Mouse (Mus musculus): ENCODE results near the gene Chchd6.

The Chchd6 gene

DNA sequence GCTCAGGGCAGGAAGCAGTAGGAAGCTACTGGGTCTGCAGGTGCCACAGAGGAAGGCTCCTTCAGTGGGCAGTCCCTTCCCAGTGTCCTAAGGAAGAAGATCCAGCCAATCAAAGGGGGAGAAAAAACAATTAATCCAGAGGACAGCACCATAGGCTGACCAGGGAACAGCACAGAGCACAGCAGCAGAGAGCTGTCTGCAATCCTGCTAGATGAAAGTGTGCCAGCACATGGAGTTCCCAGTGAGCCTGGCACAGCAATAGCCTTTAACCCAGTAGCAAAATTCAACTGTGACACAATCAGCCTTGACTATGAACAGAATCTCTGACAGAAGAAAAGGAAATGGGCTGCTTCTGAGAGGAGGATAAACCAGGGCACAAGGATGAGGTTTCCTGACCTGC, 9.8 kb downstream of the Chchd6 start:
- no peak for DNase-seq (ENCODE audit: low read depth, low spot score)

DNA sequence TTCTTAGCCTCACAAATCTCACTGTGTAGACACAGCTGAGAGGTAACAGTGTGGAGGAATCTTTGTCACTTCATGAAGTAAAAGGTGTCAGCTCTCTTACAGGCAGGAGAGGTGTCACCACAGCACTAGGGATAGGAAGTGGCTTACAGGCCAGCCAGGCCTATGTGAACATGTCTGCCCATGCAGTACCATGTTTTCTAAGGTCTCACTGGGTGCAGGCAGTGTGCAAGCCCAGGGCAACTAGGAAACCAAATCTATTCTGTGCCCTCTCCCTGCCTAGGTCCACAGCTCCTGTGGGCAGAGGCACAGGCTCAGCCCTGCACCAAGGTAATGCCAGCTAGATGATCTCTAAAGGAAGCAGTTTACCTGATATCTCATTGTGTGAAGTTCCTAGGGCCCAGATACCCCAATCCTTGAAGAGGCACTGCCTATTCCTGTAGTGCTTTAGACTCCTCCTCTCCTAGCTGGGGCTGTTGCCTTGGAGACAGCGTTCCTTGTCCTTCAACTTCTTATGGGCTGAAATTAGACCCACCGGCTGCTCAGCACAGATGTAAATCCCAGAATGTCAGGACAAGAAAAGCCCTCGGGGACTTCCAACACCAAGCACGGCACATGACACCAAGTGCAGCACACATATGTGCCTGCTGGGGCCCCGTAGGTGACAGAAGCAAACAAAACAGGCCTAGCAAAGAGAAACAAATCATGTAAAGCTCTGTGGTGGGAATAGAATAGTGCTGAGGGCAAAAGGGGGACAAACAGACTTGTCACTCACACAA, 10.6 kb downstream of the Chchd6 start:
- DNase-seq (ENCODE audit: low read depth, low spot score), result no peak

DNA sequence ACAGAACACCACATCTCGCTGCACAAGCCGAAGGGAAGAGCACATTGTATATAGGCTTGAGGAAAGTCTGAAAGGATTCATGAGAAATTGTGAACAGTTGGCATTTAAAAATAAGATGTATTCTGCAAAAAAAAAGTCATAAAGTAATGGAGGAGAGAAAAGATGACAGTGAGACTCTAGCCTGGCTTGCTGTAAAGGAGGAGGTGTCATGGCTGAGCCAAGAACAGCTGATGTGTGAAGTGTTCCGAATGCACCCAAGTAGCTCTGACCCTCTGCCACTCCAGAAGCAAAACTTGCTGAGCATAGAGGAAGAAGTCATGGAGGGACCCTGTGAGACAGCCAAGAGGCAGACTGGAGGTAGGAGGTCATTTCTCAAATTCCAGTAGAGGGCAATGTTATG, 12.3 kb downstream of the Chchd6 start:
- DNase-seq (ENCODE audit: low read depth, low spot score), result no peak

DNA sequence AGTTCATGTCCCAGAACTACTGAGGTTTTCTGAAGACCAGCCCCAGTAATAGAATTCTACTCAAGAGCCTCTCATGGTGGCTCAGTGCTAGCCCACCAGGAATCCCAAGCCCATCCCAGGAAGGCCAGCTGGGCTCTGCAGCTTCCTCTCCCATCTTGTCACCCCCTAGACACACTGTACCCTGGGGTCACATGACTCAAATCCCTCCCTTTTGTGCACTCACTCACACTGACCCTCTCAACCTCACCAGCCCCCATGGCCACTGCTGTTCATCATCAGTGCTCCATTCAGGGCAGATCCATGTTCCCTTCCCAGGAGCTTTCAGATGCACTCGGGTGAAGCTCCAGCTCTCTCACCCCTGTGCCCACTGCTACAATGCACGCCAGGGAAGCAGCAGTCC, 20.8 kb downstream of the Chchd6 start:
- no peak for DNase-seq (ENCODE audit: low read depth, low spot score)

DNA sequence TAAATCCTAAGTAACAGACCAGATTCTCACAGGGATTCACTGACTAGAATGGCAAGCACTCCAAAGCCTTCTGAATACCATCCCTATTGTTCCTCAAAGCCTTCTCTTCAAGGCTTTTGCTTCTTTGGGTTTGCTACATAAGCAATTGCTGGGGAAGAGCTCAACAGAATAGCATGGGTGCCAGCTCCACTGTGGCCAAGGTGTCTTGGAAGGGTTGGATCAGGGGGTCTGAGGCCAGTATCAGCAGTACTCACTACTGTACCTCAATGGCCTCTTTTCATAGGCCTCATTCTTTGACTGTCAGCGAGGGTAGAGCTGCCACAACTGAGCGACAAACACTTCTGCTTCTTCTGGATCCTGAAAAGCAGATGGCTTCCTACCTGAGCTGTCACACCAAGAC, 21.7 kb downstream of the Chchd6 start:
- DNase-seq (ENCODE audit: low read depth, low spot score), result no peak

DNA sequence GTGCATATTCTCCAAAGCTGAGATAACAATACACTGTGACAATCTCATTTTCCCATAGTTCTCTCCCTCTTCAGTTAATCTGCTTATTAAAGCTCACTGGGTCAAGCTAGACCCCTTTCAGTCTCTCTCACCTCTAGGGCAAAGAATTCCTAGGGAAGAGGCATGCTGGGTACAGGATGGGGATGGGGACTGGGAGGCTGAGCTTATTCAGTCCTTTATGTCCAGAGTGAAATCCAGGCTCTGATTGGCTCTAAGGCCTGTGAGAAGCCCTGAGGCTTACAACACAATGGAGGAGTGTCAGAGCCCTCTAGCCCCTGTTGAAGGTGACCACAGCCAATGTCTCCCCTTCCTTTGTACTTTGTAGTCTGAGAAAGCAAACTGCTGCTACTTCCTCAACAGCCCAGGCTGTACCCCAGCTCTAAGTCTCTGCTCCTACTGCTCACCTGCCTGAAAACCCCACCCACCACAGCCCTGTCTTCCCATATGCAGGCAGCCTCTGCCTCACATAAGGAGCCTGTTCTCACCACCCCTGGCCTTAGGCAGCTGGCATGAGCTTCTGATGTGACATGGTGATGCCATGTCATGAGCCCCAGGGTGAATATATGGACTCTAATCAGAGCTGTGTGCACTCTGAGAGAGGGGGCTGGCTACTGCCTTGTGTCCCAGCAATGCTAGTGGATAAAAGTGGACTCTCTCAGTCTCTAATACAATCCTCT, 22.4 kb downstream of the Chchd6 start:
- DNase-seq (ENCODE audit: low read depth, low spot score), result no peak

DNA sequence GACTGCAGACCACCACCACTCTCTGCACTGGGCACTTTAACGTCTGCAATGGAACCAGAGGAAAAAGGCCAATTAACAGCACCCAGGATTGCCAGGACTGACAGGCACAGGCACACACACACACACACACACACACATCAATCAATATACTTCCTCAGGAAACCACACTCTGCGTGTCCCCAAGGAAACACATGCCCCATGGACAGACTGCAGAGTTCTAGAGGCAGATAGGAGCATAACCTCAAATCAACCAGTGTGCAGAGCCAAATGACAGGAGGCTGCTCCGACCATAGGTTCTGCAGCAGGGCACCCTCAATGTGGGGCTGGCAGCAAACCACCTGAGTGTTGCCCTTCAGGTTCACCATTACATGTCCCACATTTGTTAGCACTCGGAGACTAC, 26.1 kb downstream of the Chchd6 start:
- no peak for DNase-seq (ENCODE audit: low read depth, low spot score)

DNA sequence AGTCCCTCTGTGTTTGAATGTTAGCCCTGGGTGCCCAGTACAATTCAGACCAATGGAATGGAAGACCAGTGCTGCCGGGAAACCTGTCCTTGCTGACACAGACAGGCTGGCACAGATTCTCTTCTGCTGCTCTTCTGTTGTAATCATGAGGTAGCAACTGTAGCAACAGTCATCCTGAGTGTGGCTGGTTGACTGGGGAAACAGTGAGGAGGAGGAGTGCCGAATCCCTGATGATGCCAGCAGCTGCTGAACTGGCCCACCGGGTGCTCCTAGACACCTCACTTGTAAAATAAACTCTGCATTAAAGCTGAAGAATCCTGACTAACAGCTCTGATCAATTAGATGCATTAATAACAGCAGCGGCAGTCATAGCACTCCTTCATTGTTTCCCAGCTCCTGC, 28.7 kb downstream of the Chchd6 start:
- no peak for DNase-seq (ENCODE audit: low read depth, low spot score)

DNA sequence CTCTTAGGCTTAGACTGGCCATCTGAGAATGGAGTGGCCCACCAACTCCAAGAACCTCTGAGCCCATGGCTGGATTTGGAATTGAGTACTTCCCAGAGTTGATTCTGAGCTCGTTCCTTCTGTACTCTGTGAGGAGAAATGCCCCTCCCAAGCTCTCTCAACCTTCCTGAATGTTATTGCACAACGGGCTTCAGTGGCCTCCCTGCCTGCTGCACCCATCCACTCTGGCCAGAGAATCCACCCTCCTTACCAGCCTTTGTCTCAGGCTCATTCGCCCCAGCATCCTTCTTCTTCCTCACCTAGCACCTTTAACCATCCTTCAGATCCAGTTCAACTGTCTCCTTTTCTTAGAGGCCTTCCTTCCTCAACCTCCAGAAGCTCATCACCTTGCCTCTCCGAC, 32.1 kb downstream of the Chchd6 start:
- no peak for DNase-seq (ENCODE audit: low read depth, low spot score)

DNA sequence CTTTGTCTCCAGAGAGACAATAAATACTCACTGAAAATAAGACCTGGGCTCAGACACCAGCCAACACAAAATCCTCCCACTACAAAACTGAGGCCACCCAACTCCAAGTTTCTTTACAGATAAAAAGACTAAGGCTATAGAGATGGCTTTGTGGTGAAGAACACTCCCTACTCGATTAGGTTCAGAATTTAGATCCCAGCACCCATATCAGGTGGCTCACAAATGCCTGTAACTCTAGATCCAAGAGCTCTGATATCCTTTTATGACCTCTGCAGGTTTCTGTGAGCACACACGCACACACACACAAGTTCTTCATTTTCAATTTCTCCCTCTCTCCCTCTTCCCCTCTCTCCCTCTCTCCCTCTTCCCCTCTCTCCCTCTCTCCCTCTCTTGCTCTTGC, 34.6 kb downstream of the Chchd6 start:
- DNase-seq (ENCODE audit: low read depth, low spot score), result no peak

DNA sequence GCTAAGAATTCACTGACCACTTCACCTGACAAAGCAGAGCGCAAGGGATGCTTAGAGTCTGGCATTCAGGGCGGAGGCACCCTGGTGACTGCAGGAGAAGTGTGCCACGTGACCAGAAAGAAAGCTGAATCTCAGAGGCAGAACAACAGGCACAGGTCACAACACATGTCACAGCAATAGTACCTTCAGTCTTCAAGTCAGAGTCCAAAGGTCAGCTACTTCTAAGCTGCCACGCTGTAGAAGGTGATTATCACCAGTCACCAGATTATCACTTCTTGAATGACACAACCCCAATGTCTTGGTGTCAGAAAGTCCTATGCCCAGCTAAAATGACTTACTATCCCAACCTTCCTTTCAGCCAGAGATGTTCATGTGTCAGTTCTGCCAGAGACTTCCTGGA, 37.8 kb downstream of the Chchd6 start:
- no peak for DNase-seq (ENCODE audit: low read depth, low spot score)

DNA sequence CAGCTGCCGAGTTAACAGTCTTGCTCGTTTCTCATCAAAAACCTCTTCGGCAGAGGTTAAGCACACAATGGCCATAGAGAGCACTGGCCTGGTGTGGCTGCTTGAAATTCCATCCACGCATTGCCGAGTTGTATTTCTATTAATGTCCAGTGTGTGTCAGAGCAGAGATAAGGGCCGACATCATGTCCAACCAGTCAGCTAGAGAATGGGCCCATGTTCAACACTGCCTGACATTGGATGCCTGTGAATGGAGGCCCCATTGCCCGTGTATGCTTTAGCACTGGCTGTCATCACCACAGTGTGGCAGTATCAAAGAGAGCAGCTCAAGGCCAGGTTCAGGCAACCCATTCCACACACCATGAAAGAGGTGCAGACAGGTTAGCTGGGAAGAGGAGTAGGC, 38.9 kb downstream of the Chchd6 start:
- DNase-seq (ENCODE audit: low read depth, low spot score), result no peak

DNA sequence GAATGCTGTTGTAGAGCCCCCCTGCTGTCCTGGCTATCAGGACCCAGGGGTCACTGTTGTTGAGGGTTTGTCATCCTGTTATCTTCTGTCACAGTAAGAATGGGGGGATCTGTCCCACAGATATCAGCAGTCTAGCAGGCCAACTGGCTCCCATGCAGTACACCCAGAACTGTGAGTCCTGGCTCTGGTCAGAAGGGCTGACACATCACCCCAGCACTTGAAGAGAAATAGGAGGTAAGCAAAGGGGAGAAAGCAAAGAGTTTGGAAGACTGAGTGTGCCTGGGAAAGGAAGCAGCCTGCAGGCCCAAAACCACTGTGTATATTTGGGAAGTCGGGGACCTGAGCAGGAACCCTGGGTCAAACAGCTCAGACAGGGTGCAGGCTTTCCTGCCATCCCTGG, 39.5 kb downstream of the Chchd6 start:
- no peak for DNase-seq (ENCODE audit: low read depth, low spot score)

DNA sequence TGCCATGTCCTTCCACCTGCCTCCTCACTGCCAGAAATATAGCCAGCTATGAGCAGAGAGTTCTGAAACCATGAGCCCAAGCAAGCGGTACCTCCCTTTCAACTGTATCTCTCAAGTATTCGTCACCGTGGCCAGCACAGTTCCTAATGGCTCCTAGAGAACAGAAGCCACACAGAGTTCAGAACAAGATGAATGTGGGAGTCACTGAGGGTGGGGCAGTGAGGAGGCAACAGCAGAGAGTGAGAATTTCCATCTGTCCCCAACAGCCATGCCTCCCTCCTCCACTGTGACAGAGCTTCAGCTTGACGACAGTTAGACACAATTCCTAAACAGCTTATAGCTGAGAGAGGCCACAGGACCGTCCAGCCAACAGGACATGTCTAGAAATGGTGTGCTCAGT, 41.4 kb downstream of the Chchd6 start:
- DNase-seq (ENCODE audit: low read depth, low spot score), result no peak

DNA sequence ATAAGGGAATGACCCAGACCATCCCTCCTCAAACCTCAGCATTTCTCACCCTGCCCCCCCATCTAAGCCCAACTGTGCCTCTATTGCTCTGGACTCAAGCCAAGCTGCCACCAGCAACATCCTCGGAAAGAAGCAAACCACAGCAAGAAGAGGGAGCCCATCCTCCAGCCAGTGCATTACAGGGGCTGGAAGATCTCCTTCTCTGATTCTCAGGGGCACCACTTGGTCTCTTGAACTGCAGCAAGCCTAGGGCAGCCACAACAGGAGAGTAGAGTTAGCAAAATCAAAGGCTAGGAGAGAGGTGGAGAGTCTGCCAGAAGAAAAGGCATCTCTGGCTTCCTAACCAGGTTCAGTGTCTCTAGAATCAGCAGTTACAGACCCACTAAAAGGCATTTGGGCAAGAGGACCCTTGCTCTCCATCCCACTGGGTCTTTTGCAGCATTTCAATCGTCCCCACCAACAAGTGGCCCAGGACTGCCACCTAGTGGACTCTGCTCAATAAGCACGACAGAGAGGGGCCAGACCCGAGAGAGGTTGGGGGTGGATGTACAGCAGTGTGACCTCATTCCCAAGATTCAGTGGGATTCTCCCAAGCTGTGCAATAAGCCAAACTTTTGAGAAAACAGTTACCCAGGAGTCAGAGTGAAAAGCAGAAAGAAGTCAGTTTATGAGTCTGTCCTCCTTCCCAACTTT, 42.3 kb downstream of the Chchd6 start:
- peak; percentile 55 for DNase-seq (ENCODE audit: low read depth, low spot score)

DNA sequence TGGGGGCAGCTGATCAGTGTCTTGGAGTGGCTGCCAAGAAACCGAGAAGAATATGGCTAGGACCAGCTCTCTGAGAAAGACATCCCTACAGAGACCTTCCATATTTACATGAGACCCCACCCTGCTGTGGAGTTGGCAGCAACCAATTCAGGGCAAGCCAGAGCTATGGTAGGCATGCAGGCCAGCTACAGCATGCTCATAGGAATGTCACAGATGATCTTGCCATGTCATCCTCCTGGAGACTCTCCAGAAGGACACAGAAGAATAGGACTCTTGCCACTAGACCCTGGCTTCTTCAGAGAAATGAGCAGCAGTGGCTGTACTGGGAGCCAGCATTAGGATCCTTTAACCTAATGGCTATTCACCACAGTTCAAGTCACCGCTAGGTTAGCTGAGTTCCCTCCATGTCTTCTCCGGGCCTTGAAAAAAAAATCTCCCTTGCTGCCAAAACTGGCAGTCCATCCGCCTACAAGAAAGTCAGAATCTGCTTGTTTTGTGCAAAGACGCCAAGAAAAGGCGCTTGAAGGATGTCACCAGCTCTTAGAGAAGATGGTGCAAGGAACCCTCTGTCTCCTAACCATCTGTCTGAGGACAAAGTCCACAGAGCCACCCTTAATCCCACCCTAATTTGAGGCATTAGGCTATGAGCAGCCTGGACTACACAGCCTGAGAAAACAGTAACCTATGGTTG, 43.0 kb downstream of the Chchd6 start:
- DNase-seq (ENCODE audit: low read depth, low spot score), result no peak

DNA sequence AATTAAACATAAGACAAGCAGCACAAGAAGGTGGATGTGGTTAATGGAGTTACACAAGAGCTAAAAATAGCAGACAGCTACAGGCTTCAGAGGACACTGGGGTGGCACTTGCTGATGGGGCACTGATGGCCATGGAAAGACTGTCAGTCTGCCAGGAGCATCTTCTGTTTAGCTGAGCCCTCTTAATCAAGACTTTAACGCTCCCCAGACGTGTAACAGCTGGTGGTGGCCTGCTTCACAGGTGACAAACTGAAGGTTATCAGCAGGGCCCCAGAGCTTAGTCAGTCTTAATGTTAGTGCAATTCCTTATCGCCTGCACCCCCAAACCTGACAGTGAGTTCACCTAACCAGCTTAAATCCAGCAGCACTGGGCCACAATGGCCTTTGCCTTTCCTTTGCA, 46.3 kb downstream of the Chchd6 start:
- no peak for DNase-seq (ENCODE audit: low read depth, low spot score)

DNA sequence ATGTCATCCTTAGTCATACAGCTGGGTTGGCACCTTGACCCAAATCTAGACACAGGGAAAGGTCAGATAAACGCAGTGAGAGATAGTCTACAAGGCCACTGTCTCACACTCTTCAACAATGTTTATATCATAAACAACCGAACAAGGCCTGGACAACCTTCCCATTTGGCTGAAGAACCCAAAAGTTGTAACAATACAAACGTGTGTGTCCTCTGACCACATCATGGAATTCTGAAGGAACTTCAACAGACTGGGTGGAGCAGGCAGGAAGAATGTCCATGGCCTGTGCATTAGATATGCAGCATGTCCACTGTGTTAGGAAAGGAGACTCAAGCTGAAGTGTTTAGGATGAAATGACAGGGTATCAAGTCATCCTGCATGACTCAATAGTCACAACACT, 47.5 kb downstream of the Chchd6 start:
- no peak for DNase-seq (ENCODE audit: low read depth, low spot score)

DNA sequence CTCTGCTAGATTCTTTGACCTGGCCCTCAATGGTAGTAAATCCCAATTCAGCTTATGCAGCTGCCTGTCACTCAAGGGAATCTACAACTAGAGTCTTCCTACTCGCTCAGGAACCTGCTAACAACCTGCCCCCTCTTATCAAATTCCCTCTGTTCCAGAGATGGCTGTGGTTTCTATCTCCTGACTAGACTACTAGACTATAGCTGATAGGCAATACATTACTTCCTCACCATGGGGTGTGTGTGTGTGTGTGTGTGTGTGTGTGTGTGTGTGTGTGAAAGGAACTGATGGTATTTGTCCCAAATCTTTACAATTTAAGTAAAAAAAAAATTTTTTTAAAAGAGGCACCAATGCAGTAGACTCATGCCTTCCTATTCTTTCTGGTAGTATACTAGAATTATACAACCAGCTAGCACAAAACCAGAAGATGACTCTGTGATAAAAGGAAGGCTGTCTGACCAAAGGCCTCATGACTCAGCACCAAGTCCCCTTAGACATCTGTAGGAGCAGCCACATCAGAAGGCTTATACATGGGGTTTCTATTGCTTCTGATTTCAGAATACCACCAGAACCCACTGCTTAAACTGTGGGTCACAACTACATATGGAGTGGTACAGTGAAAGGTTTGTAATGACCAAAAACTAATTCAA, 57.2 kb downstream of the Chchd6 start:
- no peak for DNase-seq (ENCODE audit: low read depth, low spot score)

DNA sequence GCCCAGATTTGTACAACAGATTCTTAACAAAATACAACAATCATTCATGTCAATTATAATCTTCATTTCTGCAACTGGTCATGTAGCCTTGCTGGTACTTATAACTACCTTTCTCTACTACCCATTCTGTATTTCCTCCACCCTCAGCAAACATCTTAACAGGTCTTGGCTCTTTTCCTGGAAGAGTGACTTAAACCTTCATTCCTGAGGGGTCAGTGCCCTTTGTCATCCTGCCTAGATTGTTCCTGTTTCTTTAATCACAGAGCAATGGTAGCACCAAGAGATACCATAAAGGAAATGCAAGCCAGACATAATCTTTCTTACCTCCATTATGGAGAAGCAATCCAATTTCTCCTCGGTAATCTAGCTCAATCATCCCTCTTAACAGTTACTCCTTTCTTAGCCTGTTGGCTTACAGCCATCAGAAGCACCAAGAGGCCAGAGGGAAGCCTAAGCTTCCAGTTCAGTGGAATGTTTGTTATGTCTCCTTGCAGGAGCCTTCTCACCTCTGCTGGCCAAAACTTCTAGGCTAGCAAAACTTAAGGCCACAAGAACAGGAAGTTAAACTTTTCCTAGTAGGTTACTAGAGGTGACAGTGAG, 59.7 kb downstream of the Chchd6 start:
- DNase-seq (ENCODE audit: low read depth, low spot score), result no peak

DNA sequence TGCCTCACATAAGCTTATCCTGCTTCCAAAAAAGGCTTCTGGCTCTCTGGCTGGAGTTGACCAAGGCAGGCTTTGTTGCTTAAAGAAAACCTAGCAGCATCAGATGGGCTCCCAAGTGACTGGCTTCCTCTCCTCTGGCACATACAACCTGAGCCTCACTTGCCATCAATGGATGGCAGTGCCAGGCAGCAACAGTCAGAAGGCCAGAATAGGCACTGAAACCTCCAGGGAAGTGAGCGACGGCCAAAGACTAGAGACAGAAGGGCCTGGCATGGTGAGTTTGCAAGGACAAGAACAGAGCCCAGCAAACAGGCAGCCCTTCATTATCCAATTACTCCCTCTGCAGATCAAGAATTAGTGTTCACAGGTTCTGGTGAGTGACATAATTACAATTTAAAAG, 70.7 kb downstream of the Chchd6 start:
- DNase-seq (ENCODE audit: low read depth, low spot score), result no peak

Measured in ES-CJ7 (cell line).